Mouse (Mus musculus) hindbrain, embryonic 11.5 days (tissue): ENCODE results near the gene Cdon. TPM values are rescaled to one million over a fixed set of nuclear protein-coding genes. Genes with fewer than 3 reads are reported as not detected.

Experiments
- ATAC-seq: fragments of 200-750 bp; cut with Nextera tagmentation; 2 replicates; pipeline ENCODE4 v1.8.0; 2017; ENCODE audit warnings: mild to moderate bottlenecking, moderate TSS enrichment, moderate library complexity; ENCODE audit not compliant: low FRiP score
- DNase-seq: peaks from one replicate; pipeline ENCODE4 v3.0.0-alpha.2; 2015; ENCODE audit warnings: low spot score
- H3K27ac ChIP-seq: fragments of 300-500 bp; sonication (generic); 2 replicates; pipeline ENCODE4 v1.5.1; 2014; ENCODE audit warnings: mild to moderate bottlenecking, low read depth, low read length
- H3K27me3 ChIP-seq: fragments of 300-500 bp; sonication (generic); 2 replicates; pipeline ENCODE4 v1.6.1; 2014; ENCODE audit warnings: mild to moderate bottlenecking, low read length, moderate library complexity, mixed read lengths; ENCODE audit not compliant: control insufficient read depth, insufficient read depth
- H3K36me3 ChIP-seq: fragments of 300-500 bp; sonication (generic); 2 replicates; pipeline ENCODE4 v1.6.1; 2014; ENCODE audit warnings: mild to moderate bottlenecking, low read length, moderate library complexity, mixed read lengths; ENCODE audit not compliant: control insufficient read depth, insufficient read depth
- H3K4me1 ChIP-seq: fragments of 300-500 bp; sonication (generic); replicated peaks from 2 replicates; pipeline ENCODE4 v1.6.1; 2014; ENCODE audit warnings: low read length, mixed read lengths; ENCODE audit not compliant: control insufficient read depth, insufficient read depth
- H3K4me2 ChIP-seq: fragments of 300-500 bp; sonication (generic); replicated peaks from 2 replicates; pipeline ENCODE4 v1.6.1; 2014; ENCODE audit warnings: mild to moderate bottlenecking, low read depth, low read length
- H3K4me3 ChIP-seq: fragments of 300-500 bp; sonication (generic); 2 replicates; pipeline ENCODE4 v1.5.1; 2014; ENCODE audit warnings: low read depth, low read length
- H3K9ac ChIP-seq: fragments of 300-500 bp; sonication (generic); 2 replicates; pipeline ENCODE4 v1.6.1; 2014; ENCODE audit warnings: low read depth, low read length
- H3K9me3 ChIP-seq: fragments of 300-500 bp; sonication (generic); 2 replicates; pipeline ENCODE4 v1.6.1; 2016; ENCODE audit warnings: low read length; ENCODE audit not compliant: control insufficient read depth
- WGBS: fragments of 180-500 bp; shearing (Covaris S2); extraction: QIAGEN DNeasy Blood & Tissue Kit; methylation state at CpG from one replicate; pipeline ENCODE4 v1.1.7; 2014; 5-methylcytosine and 5-hydroxymethylcytosine counted together
- polyA plus RNA-seq: library from polyadenylated mRNA; unstranded; fragments of >200 nt; fragmentation: Nextera tagmentation; extraction: Ambion mirVana; gene quantifications from 2 replicates; pipeline ENCODE4 v1.2.1, GENCODE M21; 2014

Gene Cdon
- 13.4 and 21.9 TPM in 2 replicates for polyA plus RNA-seq

GRCm38 (mm10) chr9:35420805-35421719 is at the start of gene Cdon:
Cdon (plus strand) TSS chr9:35421128.
- Histone ChIP-seq H3K27me3 (no peaks in the 10 kb centered on the region; the same call in 1 of the 2 replicates), H3K9ac (peak within 1 kb of the TSS; percentile 88), H3K4me1 (no peaks in the 10 kb centered on the region), H3K36me3 (no peaks in the 10 kb centered on the region), H3K4me2 (peak within 1 kb of the TSS; percentile 73), H3K4me3 (peak within 1 kb of the TSS; percentile 95), H3K27ac (peak within 1 kb of the TSS; percentile 98), H3K9me3 (no peaks in the 10 kb centered on the region)
- DNase-seq (peak; percentile 94), ATAC-seq (peak; percentile 94)
- under 1% methylated on average over 58 of the region's 97 CpGs for WGBS

- Histone ChIP-seq H3K4me2 (no peak overlapping the region), H3K4me1 (peaks cover 8% of the 10 kb centered on the region), H3K4me3 (no peak overlapping the region), H3K9me3 (no peaks in the 10 kb centered on the region), H3K36me3 (no peaks in the 10 kb centered on the region), H3K27ac (0 out of 2 replicates have a peak overlapping the region, but pooled peaks have one; percentile 18), H3K27me3 (no peaks in the 10 kb centered on the region), H3K9ac (no peak overlapping the region)
- DNase-seq (peak; percentile 78), ATAC-seq (peak; percentile 91)
- WGBS = 7% methylated on average over 9 of the region's 9 CpGs
Observed at GRCm38 (mm10) chr9:35372324-35373101, 48.4 kb upstream of the Cdon start.

GRCm38 (mm10) chr9:35377916-35378315 is 43.0 kb upstream of the Cdon start:
- Histone ChIP-seq H3K27ac (no peak overlapping the region), H3K27me3 (no peaks in the 10 kb centered on the region), H3K36me3 (no peaks in the 10 kb centered on the region), H3K4me2 (no peak overlapping the region), H3K9me3 (no peaks in the 10 kb centered on the region), H3K9ac (no peak overlapping the region), H3K4me1 (peaks cover under 1% of the 10 kb centered on the region; the same call in 1 of the 2 replicates), H3K4me3 (no peak overlapping the region)
- ATAC-seq = no peak
- WGBS = 71% methylated on average over 2 of the region's 2 CpGs
- DNase-seq = no peak

DNA sequence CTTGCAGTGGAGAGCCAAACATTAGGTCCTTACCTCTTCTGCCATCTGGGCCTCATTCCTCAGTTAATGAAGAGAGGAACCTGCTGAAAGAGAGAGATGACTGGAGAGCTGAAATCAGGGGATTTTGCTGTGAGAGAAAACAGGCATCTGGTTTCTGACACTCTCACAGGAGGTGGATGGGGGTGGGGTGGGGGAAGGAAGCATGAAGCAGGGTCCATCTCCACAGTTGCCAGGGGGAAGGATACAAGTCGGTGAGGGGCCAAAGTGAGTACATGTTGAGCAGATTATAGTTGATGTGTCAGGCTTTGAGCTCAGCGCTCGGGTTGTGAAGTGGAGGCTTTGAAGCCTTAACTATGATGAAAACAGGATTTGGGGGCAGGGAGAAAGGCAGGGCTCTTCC is 41.9 kb upstream of the Cdon start:
- ATAC-seq (no peak), DNase-seq (no peak)
- Histone ChIP-seq H3K36me3 (no peaks in the 10 kb centered on the region), H3K4me3 (no peak overlapping the region), H3K9ac (no peak overlapping the region), H3K27me3 (no peaks in the 10 kb centered on the region), H3K4me2 (no peak overlapping the region), H3K4me1 (no peaks in the 10 kb centered on the region), H3K9me3 (no peaks in the 10 kb centered on the region), H3K27ac (no peak overlapping the region)
- WGBS = 53% methylated on average over 3 of the region's 3 CpGs

GRCm38 (mm10) chr9:35399896-35400295 is 21.0 kb upstream of the Cdon start:
- Histone ChIP-seq H3K36me3 (no peaks in the 10 kb centered on the region), H3K27me3 (peaks cover 3% of the 10 kb centered on the region; the same call in 1 of the 2 replicates), H3K9ac (no peak overlapping the region), H3K4me3 (no peak overlapping the region), H3K4me2 (no peak overlapping the region), H3K4me1 (peaks cover 6% of the 10 kb centered on the region; the same call in 1 of the 2 replicates), H3K27ac (no peak overlapping the region), H3K9me3 (no peaks in the 10 kb centered on the region)
- ATAC-seq (no peak), DNase-seq (no peak)
- 62% methylated on average over 7 of the region's 7 CpGs for WGBS

GRCm38 (mm10) chr9:35400398-35400797 is 20.5 kb upstream of the Cdon start:
- WGBS = 10% methylated on average over 7 of the region's 7 CpGs
- Histone ChIP-seq H3K9me3 (no peaks in the 10 kb centered on the region), H3K4me1 (peaks cover 6% of the 10 kb centered on the region; the same call in 1 of the 2 replicates), H3K27me3 (peaks cover 3% of the 10 kb centered on the region; the same call in 1 of the 2 replicates), H3K4me2 (no peak overlapping the region), H3K36me3 (no peaks in the 10 kb centered on the region), H3K4me3 (no peak overlapping the region), H3K9ac (no peak overlapping the region), H3K27ac (no peak overlapping the region)
- DNase-seq (peak; percentile 22), ATAC-seq (no peak)

DNA sequence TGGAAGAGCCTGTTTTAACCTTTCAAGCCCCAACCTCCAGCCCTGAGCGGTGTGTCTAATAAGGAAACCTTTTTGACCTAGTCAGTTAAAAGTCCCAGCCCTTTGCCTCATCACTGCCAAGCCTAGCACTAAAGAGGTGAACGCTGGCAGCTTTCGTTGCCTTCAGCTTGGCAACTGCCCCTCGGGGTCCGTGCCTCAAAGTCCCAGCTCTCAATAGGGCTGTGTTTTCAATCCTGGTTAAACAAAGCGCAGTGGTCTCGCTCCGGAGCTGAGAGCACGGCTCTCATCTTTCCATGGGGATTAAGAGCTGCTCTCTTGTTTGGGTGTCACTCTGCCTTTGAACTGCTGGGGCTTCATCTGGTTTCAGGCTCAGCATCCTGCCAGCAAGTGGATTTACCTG is 20.1 kb upstream of the Cdon start:
- peaks cover 3% of the 10 kb centered on the region; the same call in 1 of the 2 replicates for H3K27me3 ChIP-seq
- WGBS = 1% methylated on average over 9 of the region's 9 CpGs
- no peak overlapping the region for H3K4me3 ChIP-seq
- no peak overlapping the region for H3K9ac ChIP-seq
- peaks cover 6% of the 10 kb centered on the region; the same call in 1 of the 2 replicates for H3K4me1 ChIP-seq
- no peak overlapping the region for H3K4me2 ChIP-seq
- peak; percentile 33 for DNase-seq
- H3K9me3 ChIP-seq = no peaks in the 10 kb centered on the region
- H3K36me3 ChIP-seq = no peaks in the 10 kb centered on the region
- no peak for ATAC-seq
- H3K27ac ChIP-seq = no peak overlapping the region

GRCm38 (mm10) chr9:35402584-35402991 is 18.3 kb upstream of the Cdon start:
- Histone ChIP-seq H3K27ac (no peak overlapping the region), H3K4me3 (no peak overlapping the region), H3K9me3 (no peaks in the 10 kb centered on the region)

More at GRCm38 (mm10) chr9:35402584-35402991, 18.3 kb upstream of the Cdon start:
- Histone ChIP-seq H3K36me3 (no peaks in the 10 kb centered on the region), H3K4me2 (no peak overlapping the region), H3K9ac (no peak overlapping the region), H3K4me1 (peaks cover 6% of the 10 kb centered on the region; the same call in 1 of the 2 replicates), H3K27me3 (peaks cover 3% of the 10 kb centered on the region; the same call in 1 of the 2 replicates)
- peak; percentile 22 for DNase-seq
- peak; percentile 79 for ATAC-seq
- 34% methylated on average over 4 of the region's 4 CpGs for WGBS
